Mouse (Mus musculus) CH12.LX (cell line): ENCODE measurements around the gene Cyp24a1. TPM values are rescaled to one million over a fixed set of nuclear protein-coding genes. Genes with fewer than 3 reads are reported as not detected.

Experiments
- DNase-seq: peaks from one replicate; pipeline ENCODE4 v3.0.0-alpha.2; 2013; ENCODE audit errors: extremely low read depth
- H3K27ac ChIP-seq: 2 replicates; pipeline ENCODE4 v1.5.1; 2012; ENCODE audit warnings: low read depth, mild to moderate bottlenecking, control low read depth, moderate library complexity; ENCODE audit not compliant: insufficient read depth
- H3K27me3 ChIP-seq: replicated peaks from 2 replicates; pipeline ENCODE3; 2012; ENCODE audit warnings: inconsistent platforms
- H3K36me3 ChIP-seq, 2 experiments: replicated peaks in 1 of 2; 2 replicates each; pipeline versions ENCODE3 to v1.6.1; 2012; ENCODE audit warnings: inconsistent platforms in 1 of 2, low read length in 1 of 2, mild to moderate bottlenecking in 1 of 2, mixed read lengths in 1 of 2, moderate library complexity in 1 of 2; ENCODE audit not compliant: control insufficient read depth in 1 of 2, insufficient read depth in 1 of 2
- H3K4me1 ChIP-seq, 2 experiments: 2 replicates each; pipeline ENCODE4 v1.6.1; 2012; ENCODE audit warnings: inconsistent platforms in 1 of 2, moderate library complexity in 1 of 2; ENCODE audit not compliant: insufficient read depth in 2 of 2, control insufficient read depth in 1 of 2
- H3K4me2 ChIP-seq: 2 replicates; pipeline ENCODE4 v1.6.1; 2012; ENCODE audit warnings: low read depth, mild to moderate bottlenecking, control low read depth; ENCODE audit not compliant: poor library complexity, insufficient read depth, severe bottlenecking
- H3K4me3 ChIP-seq, 3 experiments: fragments of 150-350 bp in 1 of 3; sonication (generic) in 1 of 3; replicated peaks in 1 of 3; 2 replicates each; pipeline versions ENCODE3 to v1.5.1; 2011 to 2012; ENCODE audit warnings: low read depth in 2 of 3, low read length in 2 of 3, mild to moderate bottlenecking in 2 of 3, moderate library complexity in 2 of 3, control low read depth in 1 of 3, improper control_type of control experiment in 1 of 3, inconsistent platforms in 1 of 3, mixed read lengths in 1 of 3; ENCODE audit not compliant: poor library complexity in 1 of 3
- H3K79me2 ChIP-seq: replicated peaks from 2 replicates; pipeline ENCODE4 v1.6.1; 2012; ENCODE audit warnings: mild to moderate bottlenecking, moderate library complexity; ENCODE audit not compliant: control insufficient read depth, poor library complexity, insufficient read depth, severe bottlenecking; ENCODE audit errors: extremely low read depth
- H3K9ac ChIP-seq: 2 replicates; pipeline ENCODE4 v1.6.1; 2012; ENCODE audit warnings: low read depth, mild to moderate bottlenecking, control low read depth, moderate library complexity; ENCODE audit not compliant: insufficient read depth
- H3K9me3 ChIP-seq: replicated peaks from 2 replicates; pipeline ENCODE3; 2012; ENCODE audit warnings: low read length, inconsistent platforms, mixed read lengths
- BHLHE40 ChIP-seq: IDR thresholded peaks from 2 replicates; pipeline ENCODE4 v1.6.1; 2011; ENCODE audit warnings: mild to moderate bottlenecking, low read depth, low read length, improper control_type of control experiment
- CTCF ChIP-seq, 2 experiments: IDR thresholded peaks in 1 of 2; conservative IDR thresholded peaks in 1 of 2; 2 replicates each; pipeline ENCODE4 v1.5.1; 2011 to 2012; ENCODE audit warnings: low read depth in 2 of 2, low read length in 2 of 2, improper control_type of control experiment in 1 of 2, inconsistent platforms in 1 of 2, mild to moderate bottlenecking in 1 of 2, moderate library complexity in 1 of 2
- ELF1 ChIP-seq: IDR thresholded peaks from 2 replicates; pipeline ENCODE4 v1.6.1; 2014; ENCODE audit warnings: low read depth, mild to moderate bottlenecking, inconsistent platforms, low read length, improper control_type of control experiment
- ETS1 ChIP-seq: conservative IDR thresholded peaks from 2 replicates; pipeline ENCODE4 v1.6.1; 2012; ENCODE audit warnings: low read depth, mild to moderate bottlenecking, inconsistent platforms, low read length, improper control_type of control experiment, moderate library complexity
- HCFC1 ChIP-seq: IDR thresholded peaks from 2 replicates; pipeline ENCODE4 v1.6.1; 2012; ENCODE audit warnings: low read depth, mild to moderate bottlenecking, inconsistent platforms, low read length, improper control_type of control experiment
- JUND ChIP-seq: conservative IDR thresholded peaks from 2 replicates; pipeline ENCODE4 v1.6.1; 2011; ENCODE audit warnings: low read depth, low read length, improper control_type of control experiment
- KAT2A ChIP-seq: IDR thresholded peaks from 2 replicates; pipeline ENCODE4 v1.6.1; 2012; ENCODE audit warnings: low read length, improper control_type of control experiment, inconsistent platforms; ENCODE audit not compliant: insufficient replicate concordance
- MAX ChIP-seq: IDR thresholded peaks from 2 replicates; pipeline ENCODE4 v1.6.1; 2011; ENCODE audit warnings: low read length, improper control_type of control experiment
- MXI1 ChIP-seq: IDR thresholded peaks from 2 replicates; pipeline ENCODE4 v1.6.1; 2011; ENCODE audit warnings: mild to moderate bottlenecking, low read depth, low read length, improper control_type of control experiment
- NELFE ChIP-seq: IDR thresholded peaks from 2 replicates; pipeline ENCODE4 v1.6.1; 2011; ENCODE audit warnings: low read depth, low read length, improper control_type of control experiment
- TBP ChIP-seq: conservative IDR thresholded peaks from 2 replicates; pipeline ENCODE4 v1.6.1; 2011; ENCODE audit warnings: low read depth, low read length, improper control_type of control experiment
- TCF12 ChIP-seq: IDR thresholded peaks from 2 replicates; pipeline ENCODE4 v1.6.1; 2014; ENCODE audit warnings: low read depth, mild to moderate bottlenecking, inconsistent platforms, low read length, improper control_type of control experiment
- UBTF ChIP-seq: IDR thresholded peaks from 2 replicates; pipeline ENCODE4 v1.6.1; 2012; ENCODE audit warnings: low read depth, mild to moderate bottlenecking, inconsistent platforms, low read length, improper control_type of control experiment, moderate library complexity
- ZKSCAN1 ChIP-seq: IDR thresholded peaks from 2 replicates; pipeline ENCODE4 v1.6.1; 2012; ENCODE audit warnings: low read depth, inconsistent platforms, low read length, improper control_type of control experiment, borderline replicate concordance
- ZMIZ1 ChIP-seq: IDR thresholded peaks from 2 replicates; pipeline ENCODE4 v1.6.1; 2012; ENCODE audit warnings: low read depth, mild to moderate bottlenecking, inconsistent platforms, low read length, improper control_type of control experiment
- dilution Hi-C: fragments of 300-500 bp; cut with MboI; formaldehyde crosslinking; loops from 2 replicates; pipeline ENCODE4 v1.14.3; 2020; ENCODE audit warnings: low sequenced_read_pairs; ENCODE audit not compliant: extremely low pct_unique_long_range_greater_than_20kb, extremely low pct_ligation_motif_present
- in situ Hi-C: fragments of 300-500 bp; cut with MboI; formaldehyde crosslinking; loops from 3 replicates; pipeline ENCODE4 v1.14.3; 2019; ENCODE audit warnings: low sequenced_read_pairs, low pct_ligation_motif_present, low pct_unique_long_range_greater_than_20kb, mixed read lengths
- polyA plus RNA-seq: library from polyadenylated mRNA; unstranded; fragments of >175 nt; gene quantifications from 2 replicates; pipeline ENCODE4 v1.2.1, GENCODE M21; 2012; ENCODE audit warnings: low read depth; ENCODE audit not compliant: insufficient read length
- total RNA-seq, 2 experiments: library from RNA; depleted of rRNA; stranded (reverse); fragments of 300-350 nt in 1 of 2; fragments of >200 nt in 1 of 2; gene quantifications; 2 replicates each; pipeline ENCODE4 v1.2.3; 2012 to 2014

The Cyp24a1 gene
- total and polyA plus RNA-seq, 3 experiments, result not detected

- no peak within 1 kb of the TSS for H3K4me2 ChIP-seq
- no peaks in the 10 kb centered on the region for H3K9me3 ChIP-seq
- H3K4me3 ChIP-seq, result no peak within 1 kb of the TSS
- H3K79me2 ChIP-seq, result no peaks in the 10 kb centered on the region
- H3K27ac ChIP-seq, result no peak within 1 kb of the TSS
- dilution Hi-C loops, result no loop called here
- no peak for DNase-seq
- TF ChIP-seq ETS1 (no peak), UBTF (no peak), TCF12 (no peak), MAX (no peak), ELF1 (no peak), TBP (no peak), NELFE (no peak), CTCF (conservative IDR thresholded peaks at IDR 0.05 in 1 of 2, IDR thresholded peaks at IDR 0.05 in 1 of 2; ENCODE audit: low read depth in 2 of 2, low read length in 2 of 2) (no peak), BHLHE40 (no peak), JUND (no peak), HCFC1 (no peak), ZMIZ1 (no peak), KAT2A (no peak), ZKSCAN1 (no peak)
- TF ChIP-seq, all 38 proteins: peak for 0
- no peaks in the 10 kb centered on the region for H3K4me1 ChIP-seq
- peaks cover 43% of the 10 kb centered on the region for H3K27me3 ChIP-seq
- in situ Hi-C loops, result no loop called here
- no peaks in the 10 kb centered on the region for H3K36me3 ChIP-seq
- no peak within 1 kb of the TSS for H3K9ac ChIP-seq
These were observed 603 bp downstream of the Cyp24a1 start, which contains the start of gene Pfdn4 for GRCm38 (mm10) chr2:170496154-170496930. Pfdn4 (plus strand) TSS chr2:170496428.

DNA sequence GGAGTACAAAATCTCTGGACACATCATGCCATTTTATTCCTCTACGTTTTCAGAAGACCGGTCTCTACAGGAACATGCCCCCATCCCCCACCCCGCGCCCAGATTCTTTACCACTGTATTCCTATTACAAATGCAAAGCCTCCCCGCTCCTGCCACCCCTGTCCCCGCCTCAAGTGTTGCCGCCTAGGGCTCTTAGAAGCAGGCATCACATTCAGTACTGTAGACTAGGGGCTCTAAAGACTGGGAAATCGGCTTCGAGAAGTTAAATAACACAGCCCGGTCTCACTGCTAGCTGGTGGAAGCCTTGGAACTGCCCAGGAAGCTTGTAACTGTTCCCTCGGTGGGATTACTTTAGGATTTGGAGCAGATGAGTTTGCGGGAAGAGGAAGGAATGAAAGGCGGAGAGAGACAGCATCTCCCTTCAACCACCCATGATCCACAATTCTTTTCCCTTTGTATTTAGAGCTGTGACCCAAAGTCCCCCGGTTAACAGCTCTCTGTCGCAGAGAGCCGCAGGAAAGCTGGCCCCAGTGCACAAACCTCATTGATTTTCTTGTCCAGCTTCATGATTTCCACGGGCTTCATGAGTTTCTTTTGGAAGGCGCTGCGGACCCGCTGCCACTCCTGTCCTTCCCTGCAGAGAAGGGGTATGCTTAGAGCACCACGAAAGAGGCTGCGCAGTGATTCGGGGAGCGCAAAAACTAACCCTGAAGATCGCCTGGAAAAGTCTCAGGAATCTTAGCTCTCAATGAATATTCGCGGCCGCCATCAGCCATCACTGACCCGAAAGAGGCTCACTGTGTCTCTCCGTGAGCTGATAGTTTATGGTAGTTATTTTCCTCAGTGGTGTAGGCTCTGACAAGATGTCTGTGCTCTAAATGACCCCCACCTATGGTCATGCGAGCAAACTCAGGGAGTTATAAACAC is 1.9 kb downstream of the Cyp24a1 start:
- dilution Hi-C loops, result no loop called here
- Histone ChIP-seq H3K9me3 (no peaks in the 10 kb centered on the region), H3K4me3 (no peak overlapping the region), H3K4me2 (no peak overlapping the region), H3K4me1 (no peaks in the 10 kb centered on the region), H3K36me3 (no peaks in the 10 kb centered on the region), H3K27ac (no peak overlapping the region), H3K9ac (no peak overlapping the region), H3K27me3 (peaks cover 50% of the 10 kb centered on the region), H3K79me2 (no peaks in the 10 kb centered on the region)
- TF ChIP-seq MXI1, result no peak
- TF ChIP-seq NELFE, result no peak
- TF ChIP-seq JUND, result no peak
- in situ Hi-C loops, result no loop called here
- no peak for DNase-seq
